Mouse (Mus musculus) hindbrain, postnatal 0 days (tissue): ENCODE results near the gene Ccz1. TPM values are rescaled to one million over a fixed set of nuclear protein-coding genes. Genes with fewer than 3 reads are reported as not detected.
"Not testable (repeated sequence)": the region's sequence is repeated elsewhere in the genome, so short reads cannot be mapped to it uniquely, and the experiment has no call there.

Experiments
- ATAC-seq: fragments of 200-750 bp; cut with Nextera tagmentation; 2 replicates; pipeline ENCODE4 v1.8.0; 2017; ENCODE audit warnings: mild to moderate bottlenecking, moderate TSS enrichment, moderate library complexity
- DNase-seq: peaks from one replicate; pipeline ENCODE4 v3.0.0-alpha.2; 2015; ENCODE audit warnings: low spot score
- H3K27ac ChIP-seq: fragments of 300-500 bp; sonication (generic); 2 replicates; pipeline ENCODE4 v1.5.1; 2014; ENCODE audit warnings: mild to moderate bottlenecking
- H3K27me3 ChIP-seq: fragments of 300-500 bp; sonication (generic); 2 replicates; pipeline ENCODE4 v1.6.1; 2014; ENCODE audit warnings: low read length, mixed read lengths; ENCODE audit not compliant: insufficient read depth
- H3K36me3 ChIP-seq: fragments of 300-500 bp; sonication (generic); 2 replicates; pipeline ENCODE4 v1.6.1; 2014; ENCODE audit warnings: low read length, mixed read lengths; ENCODE audit not compliant: insufficient read depth
- H3K4me1 ChIP-seq: fragments of 300-500 bp; sonication (generic); 2 replicates; pipeline ENCODE4 v1.6.1; 2014; ENCODE audit warnings: antibody characterized with exemption, low read length, mixed read lengths; ENCODE audit not compliant: insufficient read depth
- H3K4me2 ChIP-seq: fragments of 300-500 bp; sonication (generic); 2 replicates; pipeline ENCODE4 v1.6.1; 2014; ENCODE audit warnings: low read depth, mild to moderate bottlenecking, low read length, moderate library complexity, mixed read lengths
- H3K4me3 ChIP-seq: fragments of 300-500 bp; sonication (generic); 2 replicates; pipeline ENCODE4 v1.5.1; 2014; ENCODE audit warnings: low read length
- H3K9ac ChIP-seq: fragments of 300-500 bp; sonication (generic); replicated peaks from 2 replicates; pipeline ENCODE4 v1.6.1; 2014; ENCODE audit warnings: mild to moderate bottlenecking, low read length, moderate library complexity, mixed read lengths
- H3K9me3 ChIP-seq: fragments of 300-500 bp; sonication (generic); 2 replicates; pipeline ENCODE4 v1.6.1; 2016; ENCODE audit warnings: low read length, mixed read lengths
- CTCF ChIP-seq: IDR thresholded peaks from 2 replicates; pipeline ENCODE4 v1.5.1; 2016; ENCODE audit warnings: antibody characterized with exemption, control low read depth, low read depth
- WGBS: fragments of 180-500 bp; shearing (Covaris S2); extraction: QIAGEN DNeasy Blood & Tissue Kit; methylation state at CpG from one replicate; pipeline ENCODE4 v1.1.7; 2014; 5-methylcytosine and 5-hydroxymethylcytosine counted together
- polyA plus RNA-seq: library from polyadenylated mRNA; unstranded; fragments of >200 nt; fragmentation: Nextera tagmentation; extraction: Ambion mirVana; gene quantifications from 2 replicates; pipeline ENCODE4 v1.2.1, GENCODE M21; 2015
- total RNA-seq: library from RNA; depleted of rRNA; stranded (reverse); fragments of >200 nt; gene quantifications from 2 replicates; pipeline ENCODE4 v1.2.3, GENCODE M21; 2014

Ccz1 gene
- total and polyA plus RNA-seq, 2 experiments from 2014 or later = 38.7 to 74.8 TPM

GRCm38 (mm10) chr5:144026620-144027263 is 12.1 kb upstream of the Ccz1 start, which contains the start of gene Ocm:
Gene Ocm (minus strand): TSS chr5:144026670.
- Histone ChIP-seq H3K4me3 (no peak within 1 kb of the TSS), H3K27ac (no peak within 1 kb of the TSS), H3K36me3 (no peaks in the 10 kb centered on the region), H3K4me1 (no peaks in the 10 kb centered on the region), H3K27me3 (no peaks in the 10 kb centered on the region), H3K9me3 (no peaks in the 10 kb centered on the region), H3K9ac (no peak within 1 kb of the TSS), H3K4me2 (no peak within 1 kb of the TSS)
- TF ChIP-seq CTCF = no peak
- ATAC-seq (no peak), DNase-seq (no peak)
- WGBS = 79% methylated on average over 11 of the region's 11 CpGs

GRCm38 (mm10) chr5:144015845-144016244 is 1.2 kb upstream of the Ccz1 start:
- TF ChIP-seq CTCF = no peak
- Histone ChIP-seq H3K27me3 (no peaks in the 10 kb centered on the region), H3K9ac (no peak overlapping the region), H3K27ac (no peak overlapping the region), H3K9me3 (no peaks in the 10 kb centered on the region), H3K4me1 (no peaks in the 10 kb centered on the region), H3K4me3 (no peak overlapping the region), H3K4me2 (no peak overlapping the region), H3K36me3 (peaks cover 13% of the 10 kb centered on the region)
- ATAC-seq (no peak), DNase-seq (no peak)
- 91% methylated on average over 9 of the region's 9 CpGs for WGBS

GRCm38 (mm10) chr5:144015312-144015650 is 604 bp upstream of the Ccz1 start:
- Histone ChIP-seq H3K4me2 (peak overlapping the region; percentile 61), H3K9me3 (no peaks in the 10 kb centered on the region), H3K27ac (peak overlapping the region; percentile 76; the same call in 1 of the 2 replicates), H3K36me3 (peaks cover 19% of the 10 kb centered on the region), H3K4me1 (no peaks in the 10 kb centered on the region), H3K27me3 (no peaks in the 10 kb centered on the region), H3K4me3 (peak overlapping the region; percentile 98), H3K9ac (0 out of 2 replicates have a peak overlapping the region, but pooled peaks have one; percentile 82)
- TF ChIP-seq CTCF = no peak
- ATAC-seq = no peak
- WGBS = 76% methylated on average over 3 of the region's 3 CpGs
- DNase-seq = no peak

- peaks cover 34% of the 10 kb centered on the region for H3K36me3 ChIP-seq
- not testable (repeated sequence) for DNase-seq, H3K4me1 ChIP-seq, H3K9ac ChIP-seq, ATAC-seq, H3K27me3 ChIP-seq, H3K9me3 ChIP-seq, H3K27ac ChIP-seq
- WGBS = 73% methylated on average over 12 of the region's 13 CpGs
- peak overlapping the region; percentile 61 for H3K4me2 ChIP-seq
- peak overlapping the region; percentile 98 for H3K4me3 ChIP-seq
These were observed 1.1 kb downstream of the Ccz1 start for GRCm38 (mm10) chr5:144013366-144014134.

GRCm38 (mm10) chr5:144002461-144003192 is 12.1 kb downstream of the Ccz1 start:
- H3K36me3 ChIP-seq = peaks cover 58% of the 10 kb centered on the region
- no peaks in the 10 kb centered on the region for H3K4me1 ChIP-seq
- H3K4me2 ChIP-seq = no peak overlapping the region
- H3K27ac ChIP-seq = no peak overlapping the region
- TF ChIP-seq CTCF = no peak
- no peaks in the 10 kb centered on the region for H3K27me3 ChIP-seq
- no peak overlapping the region for H3K4me3 ChIP-seq
- WGBS = 93% methylated on average over 15 of the region's 15 CpGs
- ATAC-seq (no peak), DNase-seq (no peak)
- no peak overlapping the region for H3K9ac ChIP-seq
- H3K9me3 ChIP-seq = no peaks in the 10 kb centered on the region

GRCm38 (mm10) chr5:143999409-143999808 is 15.3 kb downstream of the Ccz1 start:
- Histone ChIP-seq H3K9me3 (no peaks in the 10 kb centered on the region), H3K27me3 (no peaks in the 10 kb centered on the region), H3K4me3 (no peak overlapping the region), H3K4me1 (no peaks in the 10 kb centered on the region), H3K9ac (no peak overlapping the region), H3K36me3 (peaks cover 74% of the 10 kb centered on the region), H3K4me2 (no peak overlapping the region), H3K27ac (no peak overlapping the region)
- DNase-seq = no peak
- 83% methylated on average over 1 of the region's 1 CpGs for WGBS
- peak; percentile 35 for TF ChIP-seq CTCF
- ATAC-seq = no peak
